Mouse (Mus musculus) small intestine, adult 2 months (tissue): ENCODE data around the gene Mfsd11.

Source experiments
- CTCF ChIP-seq: fragments of 200-500 bp; IDR thresholded peaks from 2 replicates; pipeline ENCODE4 v1.5.1; 2012; ENCODE audit warnings: low read depth, mild to moderate bottlenecking, control low read depth, inconsistent platforms, low read length, moderate library complexity, mixed read lengths; ENCODE audit not compliant: insufficient replicate concordance, insufficient read length; ENCODE audit errors: extremely low read depth
- POLR2A ChIP-seq: fragments of 200-500 bp; IDR thresholded peaks from 2 replicates; pipeline ENCODE4 v1.6.1; 2012; ENCODE audit warnings: low read depth, mild to moderate bottlenecking, control low read depth, inconsistent platforms, low read length, moderate library complexity

- TF ChIP-seq CTCF (no peak), POLR2A (no peak)
These were observed 31.8 kb downstream of the Mfsd11 start for GRCm38 (mm10) chr11:116884061-116884460.
